Mouse (Mus musculus): ENCODE measurements around the gene Trappc6a.

DNA sequence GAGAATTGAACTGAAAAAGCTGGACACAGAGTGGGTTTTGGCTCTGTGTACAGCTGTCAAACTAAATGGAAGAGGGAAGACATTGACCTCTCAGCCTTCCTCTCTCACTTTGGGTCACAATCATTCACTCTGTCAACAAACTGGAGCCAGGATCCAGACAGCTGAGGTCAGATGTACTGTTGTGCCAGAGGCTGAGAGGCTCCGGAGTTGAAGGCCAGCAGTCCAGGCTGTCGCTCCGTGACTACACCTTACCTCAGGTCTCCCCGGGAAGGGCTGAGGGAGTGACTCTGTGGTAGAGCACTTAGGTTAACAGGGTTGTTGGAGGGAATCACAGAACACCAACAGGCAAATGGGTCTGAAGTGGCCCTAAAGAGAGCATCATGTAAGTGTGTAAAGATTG is 9.9 kb upstream of the Trappc6a start:
- no peak for TF ChIP-seq POLR2A (IDR thresholded peaks at IDR 0.05; ENCODE audit: low read depth, low read length)
- no peak for TF ChIP-seq CTCF (conservative IDR thresholded peaks at IDR 0.05; ENCODE audit: insufficient read depth, insufficient read length, low read depth, low read length)

All from kidney, adult 2 months (tissue).